Comparison of ENCODE assay signal across 8 mouse cellular contexts in the genomic region with DNA sequence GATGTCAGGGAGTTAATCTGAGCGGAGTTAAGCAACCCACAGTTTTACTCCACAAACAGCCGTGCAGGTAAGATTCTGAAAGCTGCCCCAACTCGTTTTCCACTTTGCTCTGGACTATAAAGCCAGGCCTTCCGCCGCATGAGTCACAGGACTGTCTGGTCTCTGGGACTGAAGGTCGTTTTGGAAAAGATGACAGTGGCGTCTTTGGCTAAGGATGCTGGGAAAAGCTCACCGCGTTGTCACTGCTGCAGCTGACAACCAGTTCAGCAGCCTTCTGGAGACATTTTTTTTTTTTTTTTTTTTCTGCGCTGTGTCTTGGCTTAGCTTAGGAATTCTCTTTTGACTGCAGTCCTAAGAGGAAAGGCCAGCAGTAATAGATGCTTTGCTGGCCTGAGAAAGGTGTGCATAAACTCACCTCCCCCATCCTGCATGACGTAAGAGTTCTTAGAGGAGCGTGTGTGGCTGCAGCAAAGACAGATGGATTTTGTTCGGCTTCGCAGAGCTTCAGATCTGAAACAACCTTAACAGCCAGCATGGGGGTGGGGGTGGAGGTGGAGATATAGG. TPM values are rescaled to one million over a fixed set of nuclear protein-coding genes. Genes with fewer than 3 reads are reported as not detected.
DNase-seq lines count a peak whose midpoint lies in the region; ATAC-seq and TF ChIP-seq lines count a peak whose summit lies in the region.
"Had no signal": no experiment of that assay in that cellular context is flagged by ENCODE, and none has a peak within 500 bp of the region (broad histone marks: within the 10 kb centered on the region; RNA-seq: fewer than 3 reads in every experiment).

No protein-coding gene starts in this region.

- H3K9me3 ChIP-seq in embryonic facial prominence, embryonic 11.5 days (replicated peaks; ENCODE audit: control insufficient read depth, low read length), result no peaks in the 10 kb centered on the region
- H3K9me3 ChIP-seq in hindbrain, postnatal 0 days (ENCODE audit: low read length), result no peaks in the 10 kb centered on the region
- H3K9me3 ChIP-seq in liver, embryonic 14.5 days (ENCODE audit: control insufficient read depth, low read length), result no peaks in the 10 kb centered on the region

- ATAC-seq in embryonic facial prominence, embryonic 11.5 days (replicated peaks; ENCODE audit: insufficient number of reproducible peaks, low FRiP score, low TSS enrichment, low read depth), result no peak
- peak; percentile 67 for ATAC-seq in hindbrain, postnatal 0 days
- peak; percentile 17; the same call in 1 of the 2 replicates for ATAC-seq in liver, embryonic 14.5 days (ENCODE audit: insufficient read depth)

- H3K4me2 ChIP-seq in embryonic facial prominence, embryonic 11.5 days (ENCODE audit: low read depth, low read length), result no peak overlapping the region
- H3K4me2 ChIP-seq in hindbrain, postnatal 0 days (ENCODE audit: low read depth, low read length), result 0 out of 2 replicates have a peak overlapping the region, but pooled peaks have one; percentile 3
- peak overlapping the region; percentile 20; the same call in 1 of the 2 replicates for H3K4me2 ChIP-seq in liver, embryonic 14.5 days (ENCODE audit: low read depth)

- no peak for TF ChIP-seq POLR2A in liver, adult 2 months (IDR thresholded peaks at IDR 0.05; ENCODE audit: extremely low read depth, insufficient read depth, low read length)

- no peaks in the 10 kb centered on the region for H3K79me2 ChIP-seq in liver, adult 2 months (ENCODE audit: control insufficient read depth, insufficient read depth, low read length)

- peaks cover 19% of the 10 kb centered on the region for H3K4me1 ChIP-seq in liver, adult 2 months (ENCODE audit: control insufficient read depth, insufficient read depth, low read length)
- H3K4me1 ChIP-seq in embryonic facial prominence, embryonic 11.5 days (ENCODE audit: control insufficient read depth, insufficient read depth, low read length), result peaks cover 3% of the 10 kb centered on the region
- peaks cover 3% of the 10 kb centered on the region; the same call in 1 of the 2 replicates for H3K4me1 ChIP-seq in hindbrain, postnatal 0 days (ENCODE audit: insufficient read depth, low read length)
- H3K4me1 ChIP-seq in liver, embryonic 14.5 days (replicated peaks; ENCODE audit: control insufficient read depth in 2 of 2, insufficient read depth in 2 of 2, low read length in 1 of 2), result peaks cover 9 to 34% of the 10 kb centered on the region in 2 experiments; a peak in 3 of 4 replicates

- WGBS in liver, adult 2 months, result 14% methylated on average over 14 of the region's 14 CpGs
- 46% methylated on average over 14 of the region's 14 CpGs for WGBS in embryonic facial prominence, embryonic 11.5 days
- WGBS in hindbrain, postnatal 0 days, result 43% methylated on average over 14 of the region's 14 CpGs
- 52% methylated on average over 14 of the region's 14 CpGs for WGBS in liver, embryonic 14.5 days (ENCODE audit: insufficient replicate concordance)

- H3K36me3 ChIP-seq in liver, adult 2 months (ENCODE audit: control insufficient read depth, insufficient read depth, low read length), result no peaks in the 10 kb centered on the region
- no peaks in the 10 kb centered on the region for H3K36me3 ChIP-seq in embryonic facial prominence, embryonic 11.5 days (replicated peaks; ENCODE audit: control insufficient read depth, insufficient read depth, low read depth, low read length)
- H3K36me3 ChIP-seq in hindbrain, postnatal 0 days (ENCODE audit: insufficient read depth, low read length), result no peaks in the 10 kb centered on the region
- H3K36me3 ChIP-seq in liver, embryonic 14.5 days (replicated peaks; ENCODE audit: control insufficient read depth, insufficient read depth, low read depth), result no peaks in the 10 kb centered on the region

- peak overlapping the region; percentile 76 for H3K9ac ChIP-seq in liver, adult 2 months (ENCODE audit: low read depth, low read length)
- H3K9ac ChIP-seq in embryonic facial prominence, embryonic 11.5 days (replicated peaks; ENCODE audit: low read length), result peak overlapping the region; percentile 28
- H3K9ac ChIP-seq in hindbrain, postnatal 0 days (replicated peaks; ENCODE audit: low read length), result no peak overlapping the region; the same call in 1 of the 2 replicates
- no peak overlapping the region for H3K9ac ChIP-seq in liver, embryonic 14.5 days (replicated peaks)

- TF ChIP-seq CTCF in liver, adult 2 months (IDR thresholded peaks at IDR 0.05; ENCODE audit: low read depth, low read length), result no peak
- TF ChIP-seq CTCF in hindbrain, postnatal 0 days (IDR thresholded peaks at IDR 0.05; ENCODE audit: low read depth), result no peak
- no peak for TF ChIP-seq CTCF in liver, embryonic 14.5 days (IDR thresholded peaks at IDR 0.05; ENCODE audit: low read depth)

- no peak overlapping the region for H3K4me3 ChIP-seq in liver, adult 2 months (ENCODE audit: insufficient read depth, low read depth, low read length)
- H3K4me3 ChIP-seq in embryonic facial prominence, embryonic 11.5 days (ENCODE audit: low read depth, low read length), result no peak overlapping the region
- H3K4me3 ChIP-seq in hindbrain, postnatal 0 days (ENCODE audit: low read length), result no peak overlapping the region
- H3K4me3 ChIP-seq in liver, embryonic 14.5 days (ENCODE audit: insufficient read depth in 1 of 2, low read depth in 2 of 2, low read length in 2 of 2), result no peak overlapping the region
- H3K4me3 ChIP-seq: erythroblast, embryonic 14.5 days had no signal

- no peak for TF ChIP-seq EP300 in liver, embryonic 14.5 days (IDR thresholded peaks at IDR 0.05; ENCODE audit: low read depth)

- H3K27me3 ChIP-seq in liver, adult 2 months (ENCODE audit: control insufficient read depth, insufficient read depth, low read length), result no peaks in the 10 kb centered on the region
- H3K27me3 ChIP-seq in embryonic facial prominence, embryonic 11.5 days (ENCODE audit: control insufficient read depth, insufficient read depth, low read length), result no peaks in the 10 kb centered on the region
- H3K27me3 ChIP-seq in hindbrain, postnatal 0 days (ENCODE audit: insufficient read depth, low read length), result no peaks in the 10 kb centered on the region
- H3K27me3 ChIP-seq in liver, embryonic 14.5 days (ENCODE audit: control insufficient read depth, insufficient read depth, low read length), result no peaks in the 10 kb centered on the region

- peak overlapping the region; percentile 100 for H3K27ac ChIP-seq in liver, adult 2 months (replicated peaks; ENCODE audit: insufficient read depth, low read depth, low read length)
- no peak overlapping the region for H3K27ac ChIP-seq in embryonic facial prominence, embryonic 11.5 days (replicated peaks; ENCODE audit: low read depth, low read length)
- peak overlapping the region; percentile 79 for H3K27ac ChIP-seq in hindbrain, postnatal 0 days
- H3K27ac ChIP-seq in liver, embryonic 14.5 days, result peak overlapping the region; percentile 28; the same call in 1 of the 2 replicates

- peak; percentile 88 for DNase-seq in liver, adult 2 months (ENCODE audit: extremely low read depth, low read depth, low spot score)
- no peak for DNase-seq in liver
- DNase-seq in T-cell, adult 2 months (ENCODE audit: low spot score), result peak; percentile 66
- DNase-seq in embryonic facial prominence, embryonic 11.5 days (ENCODE audit: low spot score), result peak; percentile 35
- peak; percentile 66 for DNase-seq in hindbrain, postnatal 0 days (ENCODE audit: low spot score)
- no peak for DNase-seq in liver, embryonic 14.5 days (ENCODE audit: low read depth in 3 of 3, low spot score in 3 of 3)
- peak; percentile 64 for DNase-seq in thymus, postnatal 14 days

RNA-seq across cellular contexts. Expression of a gene that starts 47.7 kb away (rescaled TPM):
- 40.0 and 42.0 TPM in 2 replicates for total RNA-seq in liver, adult 2 months (2014; rRNA removed)
- polyA plus RNA-seq in liver, adult 2 months (2012; rRNA removed), result 16.9 and 20.1 TPM in 2 replicates
- 46.6 and 47.8 TPM in 2 replicates for polyA plus RNA-seq in embryonic facial prominence, embryonic 11.5 days (2014; fragmentation: Nextera tagmentation; extraction: Ambion mirVana)
- total RNA-seq in hindbrain, postnatal 0 days (2014; rRNA removed), result 33.4 and 35.2 TPM in 2 replicates
- 36.1 and 40.7 TPM in 2 replicates for polyA plus RNA-seq in hindbrain, postnatal 0 days (2015; fragmentation: Nextera tagmentation; extraction: Ambion mirVana)
- polyA plus RNA-seq in liver, embryonic 14.5 days (2012; rRNA removed), result 12.0 and 13.1 TPM in 2 replicates
- 14.8 and 17.4 TPM in 2 replicates for polyA plus RNA-seq in liver, embryonic 14.5 days (2014; fragmentation: Nextera tagmentation; extraction: Ambion mirVana)

Comparison
In these comparisons a context has a peak if more than half of its experiments do, and no peak if none do; other contexts are left out.
1. DNase-seq: peak in liver, adult 2 months (single experiment), T-cell, adult 2 months (single experiment), embryonic facial prominence, embryonic 11.5 days (single experiment), hindbrain, postnatal 0 days (single experiment) and thymus, postnatal 14 days (single experiment); none in liver (single experiment) and liver, embryonic 14.5 days (0 of 3).
2. H3K9ac ChIP-seq: peak in liver, adult 2 months (single experiment) and embryonic facial prominence, embryonic 11.5 days (single experiment); none in hindbrain, postnatal 0 days (single experiment) and liver, embryonic 14.5 days (single experiment).